Mouse (Mus musculus): ENCODE measurements around the gene U2af1l4. TPM values are rescaled to one million over a fixed set of nuclear protein-coding genes. Genes with fewer than 3 reads are reported as not detected.

U2af1l4 gene
- 108 and 133 TPM in 2 replicates for polyA plus RNA-seq (2021; fragmentation: Nextera tagmentation)
- long read RNA-seq, experiment 1, transcript U2af1l4-221 (8 exons, 860 nt): minor isoform, 5 of 38 reads
- long read RNA-seq, experiment 1, transcript U2af1l4-201 (8 exons, 884 nt): major isoform, 19 of 38 reads
- long read RNA-seq, experiment 1, partial matches to known transcripts: 3 of 38 reads
- long read RNA-seq, experiment 1, other reads (novel, unspliced or antisense): 6 of 38 reads
- long read RNA-seq, experiment 2, transcript U2af1l4-221 (8 exons, 860 nt): minor isoform, 7 of 79 reads
- long read RNA-seq, experiment 2, transcript U2af1l4-201 (8 exons, 884 nt): major isoform, 48 of 79 reads
- long read RNA-seq, experiment 2, partial matches to known transcripts: 3 of 79 reads
- long read RNA-seq, experiment 2, other reads (novel, unspliced or antisense): 11 of 79 reads

GRCm38 (mm10) chr7:30563117-30563905 lies at the start of gene U2af1l4, which contains the start of the genes Gm49396 and Psenen:
Gene U2af1l4, plus strand, starts transcription at chr7:30563301.
Gene Gm49396, plus strand, starts transcription at chr7:30563344.
Gene Psenen, minus strand, starts transcription at chr7:30563627.

GRCm38 (mm10) chr7:30534633-30535577 lies 28.2 kb upstream of the U2af1l4 start, which contains the start of gene Arhgap33:
Gene Arhgap33, minus strand, starts transcription at chr7:30535060.

GRCm38 (mm10) chr7:30552102-30553020 lies 10.7 kb upstream of the U2af1l4 start, which contains the start of the genes Hspb6 and Proser3:
Gene Hspb6, plus strand, starts transcription at chr7:30552178.
Gene Proser3, minus strand, starts transcription at chr7:30552299.

GRCm38 (mm10) chr7:30559443-30559954 lies 3.6 kb upstream of the U2af1l4 start, which contains the start of gene Lin37:
Gene Lin37, minus strand, starts transcription at chr7:30559838.

GRCm38 (mm10) chr7:30564970-30565571 lies 2.0 kb downstream of the U2af1l4 start, which contains the start of gene Igflr1:
Gene Igflr1, plus strand, starts transcription at chr7:30565427.

GRCm38 (mm10) chr7:30588676-30589434 lies 25.8 kb downstream of the U2af1l4 start, which contains the start of gene Kmt2b:
Gene Kmt2b, minus strand, starts transcription at chr7:30588726.

GRCm38 (mm10) chr7:30598786-30599185 lies 35.7 kb downstream of the U2af1l4 start, which contains the start of gene Zbtb32:
Gene Zbtb32, minus strand, starts transcription at chr7:30598909.

GRCm38 (mm10) chr7:30612654-30613402 lies 49.7 kb downstream of the U2af1l4 start, which contains the start of gene Upk1a:
Gene Upk1a, minus strand, starts transcription at chr7:30612847.

Other genes starting within 250 kb of the U2af1l4 start
- gene Syne4, start 248.5 kb upstream of the U2af1l4 start, polyA plus RNA-seq (2021; fragmentation: Nextera tagmentation): 0.79 and 1.5 TPM in 2 replicates
- 4.9 TPM in 1 of 2 replicates, not detected in the other for gene E130208F15Rik, start 241.6 kb upstream of the U2af1l4 start, polyA plus RNA-seq (2021; fragmentation: Nextera tagmentation)
- 22.9 and 31.6 TPM in 2 replicates for gene Sdhaf1, start 239.4 kb upstream of the U2af1l4 start, polyA plus RNA-seq (2021; fragmentation: Nextera tagmentation)
- 4.3 and 5.7 TPM in 2 replicates for gene Lrfn3, start 200.5 kb upstream of the U2af1l4 start, polyA plus RNA-seq (2021; fragmentation: Nextera tagmentation)
- 109 and 120 TPM in 2 replicates for gene Tyrobp, start 149.5 kb upstream of the U2af1l4 start, polyA plus RNA-seq (2021; fragmentation: Nextera tagmentation)
- gene Hcst, start 143.4 kb upstream of the U2af1l4 start, polyA plus RNA-seq (2021; fragmentation: Nextera tagmentation): 3.4 TPM in 2 replicates
- 0.63 and 0.77 TPM in 2 replicates for gene Nfkbid, start 141.6 kb upstream of the U2af1l4 start, polyA plus RNA-seq (2021; fragmentation: Nextera tagmentation)
- gene Aplp1, start 117.8 kb upstream of the U2af1l4 start, polyA plus RNA-seq (2021; fragmentation: Nextera tagmentation): 261 and 1,018 TPM in 2 replicates
- 2.8 and 3.5 TPM in 2 replicates for gene Kirrel2, start 105.6 kb upstream of the U2af1l4 start, polyA plus RNA-seq (2021; fragmentation: Nextera tagmentation)
- 0.39 and 0.83 TPM in 2 replicates for gene Nphs1, start 105.0 kb upstream of the U2af1l4 start, polyA plus RNA-seq (2021; fragmentation: Nextera tagmentation)
- gene Prodh2, start 69.7 kb upstream of the U2af1l4 start, polyA plus RNA-seq (2021; fragmentation: Nextera tagmentation): not detected in 2 replicates
- gene Arhgap33, start 28.2 kb upstream of the U2af1l4 start, polyA plus RNA-seq (2021; fragmentation: Nextera tagmentation): 42.0 and 69.4 TPM in 2 replicates
- 4.9 and 7.6 TPM in 2 replicates for gene Hspb6, start 11.1 kb upstream of the U2af1l4 start, polyA plus RNA-seq (2021; fragmentation: Nextera tagmentation)
- 0.69 and 2.1 TPM in 2 replicates for gene Proser3, start 11.0 kb upstream of the U2af1l4 start, polyA plus RNA-seq (2021; fragmentation: Nextera tagmentation)
- gene Lin37, start 3.5 kb upstream of the U2af1l4 start, polyA plus RNA-seq (2021; fragmentation: Nextera tagmentation): 54.8 and 66.6 TPM in 2 replicates
- gene Gm49396, start within 50 bp of the U2af1l4 start, polyA plus RNA-seq (2021; fragmentation: Nextera tagmentation): 0.67 and 0.75 TPM in 2 replicates
- gene Psenen, start 326 bp downstream of the U2af1l4 start, polyA plus RNA-seq (2021; fragmentation: Nextera tagmentation): 187 and 210 TPM in 2 replicates
- 0.55 and 1.2 TPM in 2 replicates for gene Igflr1, start 2.1 kb downstream of the U2af1l4 start, polyA plus RNA-seq (2021; fragmentation: Nextera tagmentation)
- gene Kmt2b, start 25.4 kb downstream of the U2af1l4 start, polyA plus RNA-seq (2021; fragmentation: Nextera tagmentation): 2.0 and 3.6 TPM in 2 replicates
- gene Zbtb32, start 35.6 kb downstream of the U2af1l4 start, polyA plus RNA-seq (2021; fragmentation: Nextera tagmentation): 0.36 TPM in 1 of 2 replicates, not detected in the other
- 0.13 and 0.23 TPM in 2 replicates for gene Upk1a, start 49.5 kb downstream of the U2af1l4 start, polyA plus RNA-seq (2021; fragmentation: Nextera tagmentation)
- gene Cox6b1, start 62.9 kb downstream of the U2af1l4 start, polyA plus RNA-seq (2021; fragmentation: Nextera tagmentation): 2,467 and 2,532 TPM in 2 replicates
- not detected in 2 replicates for gene Etv2, start 72.6 kb downstream of the U2af1l4 start, polyA plus RNA-seq (2021; fragmentation: Nextera tagmentation)
- gene Rbm42, start 87.0 kb downstream of the U2af1l4 start, polyA plus RNA-seq (2021; fragmentation: Nextera tagmentation): 112 and 122 TPM in 2 replicates
- gene Haus5, start 101.7 kb downstream of the U2af1l4 start, polyA plus RNA-seq (2021; fragmentation: Nextera tagmentation): 3.6 and 4.0 TPM in 2 replicates
- not detected in 2 replicates for gene Pmis2, start 108.3 kb downstream of the U2af1l4 start, polyA plus RNA-seq (2021; fragmentation: Nextera tagmentation)
- gene 2200002J24Rik, start 135.6 kb downstream of the U2af1l4 start, polyA plus RNA-seq (2021; fragmentation: Nextera tagmentation): not detected in 2 replicates
- 0.55 and 0.83 TPM in 2 replicates for gene Atp4a, start 148.9 kb downstream of the U2af1l4 start, polyA plus RNA-seq (2021; fragmentation: Nextera tagmentation)
- 172 and 228 TPM in 2 replicates for gene Tmem147, start 166.2 kb downstream of the U2af1l4 start, polyA plus RNA-seq (2021; fragmentation: Nextera tagmentation)
- gene Gapdhs, start 180.4 kb downstream of the U2af1l4 start, polyA plus RNA-seq (2021; fragmentation: Nextera tagmentation): not detected in 2 replicates
- 7.3 and 9.5 TPM in 2 replicates for gene Sbsn, start 188.2 kb downstream of the U2af1l4 start, polyA plus RNA-seq (2021; fragmentation: Nextera tagmentation)
- 11.7 and 12.6 TPM in 2 replicates for gene Dmkn, start 200.5 kb downstream of the U2af1l4 start, polyA plus RNA-seq (2021; fragmentation: Nextera tagmentation)
- gene Krtdap, start 224.6 kb downstream of the U2af1l4 start, polyA plus RNA-seq (2021; fragmentation: Nextera tagmentation): not detected in 2 replicates

All from left cerebral cortex, adult 6 months (tissue).